In the genomic region with DNA sequence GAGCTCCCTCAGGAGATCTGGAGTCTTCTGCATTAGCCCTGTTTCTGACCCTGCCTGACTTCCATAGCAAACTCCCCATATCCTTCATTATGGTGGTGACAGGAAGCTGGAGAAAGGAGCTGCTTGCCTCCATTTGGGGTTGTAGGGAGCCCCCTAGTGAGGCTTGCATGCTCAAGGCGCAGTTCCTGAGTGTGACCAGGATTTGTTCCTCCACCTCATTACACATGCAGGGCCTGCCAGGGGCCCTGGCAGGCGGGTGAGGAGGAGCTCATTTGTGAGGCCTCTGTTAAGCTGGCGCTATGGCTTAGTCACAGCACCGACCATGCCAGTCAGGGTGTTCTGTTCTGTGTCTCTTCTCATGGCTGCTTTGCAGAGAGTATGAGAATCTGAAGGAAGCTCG, we compare ENCODE assay signal across 9 mouse cellular contexts. TPM values are rescaled to one million over a fixed set of nuclear protein-coding genes. Genes with fewer than 3 reads are reported as not detected.
DNase-seq lines count a peak whose midpoint lies in the region; TF ChIP-seq lines count a peak whose summit lies in the region.
"Had no signal": no experiment of that assay in that cellular context is flagged by ENCODE, and none has a peak within 500 bp of the region (broad histone marks: within the 10 kb centered on the region; RNA-seq: fewer than 3 reads in every experiment).

No protein-coding gene starts in this region.

- TF ChIP-seq CTCF in heart, adult 2 months (IDR thresholded peaks at IDR 0.05), result peak; percentile 55

- no peak overlapping the region for H3K27ac ChIP-seq in heart, adult 2 months

- DNase-seq in heart, adult 2 months, result peak in 1 of 2 experiments; percentile 31
- DNase-seq in heart, adult 9 months (ENCODE audit: low spot score in 2 of 2), result no peak
- DNase-seq in ES-CJ7 (ENCODE audit: low read depth, low spot score), result peak; percentile 82
- DNase-seq in frontal cortex, adult 2 months (ENCODE audit: extremely low spot score in 1 of 2, low spot score in 1 of 2), result peak; percentile 72 to 83
- DNase-seq in left cerebral cortex, adult 8-10 months (ENCODE audit: low spot score in 2 of 2), result peak; percentile 46 to 77
- peak; percentile 74 to 75 for DNase-seq in right cerebral cortex, adult 2 months (ENCODE audit: low spot score in 2 of 2)
- DNase-seq in natural killer cell, adult 2 months (ENCODE audit: low spot score in 2 of 2), result no peak
- no peak for DNase-seq in urinary bladder, postnatal 14 days (ENCODE audit: low spot score)

- no peaks in the 10 kb centered on the region for H3K36me3 ChIP-seq in heart, adult 2 months (ENCODE audit: control insufficient read depth, insufficient read depth, low read length)

- no peaks in the 10 kb centered on the region for H3K27me3 ChIP-seq in heart, adult 2 months (ENCODE audit: control insufficient read depth, insufficient read depth, low read length)

- intact Hi-C loops in heart, adult 2 months (cut with DNase I), result loop anchor here (2.0 to 5.0 kb wide), 2 partner anchors 40 to 57 kb away; partner anchors contain the start of gene Ip6k1

- no peak overlapping the region for H3K9ac ChIP-seq in heart, adult 2 months (ENCODE audit: low read depth, low read length)

- no peak overlapping the region for H3K4me3 ChIP-seq in heart, adult 2 months

- WGBS in heart, adult 2 months, result 45% methylated on average over 5 of the region's 5 CpGs

- TF ChIP-seq EP300 in heart, adult 2 months (IDR thresholded peaks at IDR 0.05; ENCODE audit: insufficient read depth, low read depth, low read length), result no peak

- TF ChIP-seq POLR2A in heart, adult 2 months (IDR thresholded peaks at IDR 0.05; ENCODE audit: insufficient read depth, low read depth, low read length), result no peak

- peaks cover 10% of the 10 kb centered on the region for H3K4me1 ChIP-seq in heart, adult 2 months (ENCODE audit: control insufficient read depth, insufficient read depth, low read length)

- no peaks in the 10 kb centered on the region for H3K79me2 ChIP-seq in heart, adult 2 months (replicated peaks; ENCODE audit: control insufficient read depth, insufficient read depth, low read length)

RNA-seq across cellular contexts. Expression of gene Traip, which starts 11.9 kb away (rescaled TPM):
- 1 to 10 TPM in 1 of 2 experiments, under 1 TPM in 1; 0.70 to 1.2 TPM for total RNA-seq in heart, adult 2 months (2021)
- polyA plus RNA-seq in heart, adult 2 months (2012; rRNA removed), result 0.20 and 0.37 TPM in 2 replicates
- 21.0 and 21.2 TPM in 2 replicates for polyA plus RNA-seq in frontal cortex, adult 2 months (2012; rRNA removed)
- 10 to 100 TPM in 3 of 4 experiments, 1 to 10 TPM in 1; 8.6 to 11.9 (median 11.3) TPM for total RNA-seq in left cerebral cortex, adult 8-10 months (2022)

RNA-seq across cellular contexts. Expression of gene Uba7, which starts 13.4 kb away (rescaled TPM):
- 10 to 100 TPM; 13.4 to 15.7 TPM for total RNA-seq in heart, adult 2 months (2021)
- 53.2 and 59.0 TPM in 2 replicates for polyA plus RNA-seq in heart, adult 2 months (2012; rRNA removed)
- 15.6 and 16.7 TPM in 2 replicates for polyA plus RNA-seq in frontal cortex, adult 2 months (2012; rRNA removed)
- total RNA-seq in left cerebral cortex, adult 8-10 months (2022), result 1 to 10 TPM; 6.1 to 8.4 (median 6.7) TPM

RNA-seq across cellular contexts. Expression of gene Gm20661, which starts 21.0 kb away (rescaled TPM):
- total RNA-seq in heart, adult 2 months (2021), result not detected
- polyA plus RNA-seq in heart, adult 2 months (2012; rRNA removed), result 0.32 and 1.2 TPM in 2 replicates
- polyA plus RNA-seq in frontal cortex, adult 2 months (2012; rRNA removed), result 0.18 and 0.34 TPM in 2 replicates
- total RNA-seq in left cerebral cortex, adult 8-10 months (2022), result under 1 TPM in 2 of 4 experiments, not detected in 2; 0.30 to 0.73 TPM

RNA-seq across cellular contexts. Expression of gene Inka1, which starts 23.8 kb away (rescaled TPM):
- total RNA-seq in heart, adult 2 months (2021), result 1 to 10 TPM; 4.8 to 8.3 TPM
- polyA plus RNA-seq in heart, adult 2 months (2012; rRNA removed), result 12.6 and 15.7 TPM in 2 replicates
- polyA plus RNA-seq in frontal cortex, adult 2 months (2012; rRNA removed), result 6.1 and 8.2 TPM in 2 replicates
- 1 to 10 TPM; 3.9 to 6.8 (median 5.2) TPM for total RNA-seq in left cerebral cortex, adult 8-10 months (2022)

RNA-seq across cellular contexts. Expression of gene Camkv, which starts 26.4 kb away (rescaled TPM):
- not detected for total RNA-seq in heart, adult 2 months (2021)
- polyA plus RNA-seq in heart, adult 2 months (2012; rRNA removed), result 0.02 and 0.06 TPM in 2 replicates
- 405 and 456 TPM in 2 replicates for polyA plus RNA-seq in frontal cortex, adult 2 months (2012; rRNA removed)
- 100 to 1,000 TPM; 372 to 403 (median 398) TPM for total RNA-seq in left cerebral cortex, adult 8-10 months (2022)
- total RNA-seq: heart, adult 18-20 months had no signal

Comparison
In these comparisons a context has a peak if more than half of its experiments do, and no peak if none do; other contexts are left out.
1. DNase-seq: peak in ES-CJ7 (single experiment), frontal cortex, adult 2 months (2 of 2), left cerebral cortex, adult 8-10 months (2 of 2) and right cerebral cortex, adult 2 months (2 of 2); none in heart, adult 9 months (0 of 2), natural killer cell, adult 2 months (0 of 2) and urinary bladder, postnatal 14 days (single experiment).
2. RNA of gene Traip, which starts 11.9 kb away (total RNA-seq): 8.6 to 11.9 TPM in left cerebral cortex, adult 8-10 months; 0.70 to 1.2 TPM in heart, adult 2 months; every median in the first group is over 4 times any median in the second.